Mouse (Mus musculus) kidney, adult 8-10 months (tissue): Measurements from ENCODE around the gene Sgtb.

Experiments used
- DNase-seq, 2 experiments: peaks; one replicate each; pipeline ENCODE4 v3.0.0; 2022

Gene Sgtb

DNA sequence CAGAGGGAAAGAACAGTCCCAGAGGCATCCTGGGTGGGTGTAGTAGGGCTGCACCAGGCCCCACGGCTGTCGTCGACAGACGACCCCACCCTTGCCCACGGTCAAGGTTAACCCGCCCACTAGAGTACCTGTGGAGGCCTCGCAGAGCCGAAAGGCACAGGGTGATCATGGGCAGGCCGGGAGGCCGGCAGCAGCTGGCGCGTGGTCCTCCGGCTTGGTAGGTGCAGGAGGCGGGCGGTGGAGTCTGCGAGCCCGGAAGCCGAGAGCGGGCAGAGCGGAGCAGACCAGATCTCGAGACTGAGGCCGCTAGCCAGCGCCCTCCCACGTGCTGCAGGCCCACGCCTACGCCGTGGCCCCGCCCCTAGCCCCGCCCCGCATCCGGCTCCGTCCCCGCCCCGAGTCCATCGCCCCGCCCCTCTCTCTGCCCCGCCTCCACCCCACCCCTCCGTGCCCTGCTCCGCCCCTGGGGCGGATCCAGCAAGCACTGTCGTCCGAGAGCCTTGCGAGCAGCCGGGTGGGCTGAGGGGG, at the start of gene Sgtb, which contains the start of gene Nln:
TSS of gene Sgtb (plus strand) at position 454 of the 528 bp plus-strand sequence.
TSS of gene Nln (minus strand) at position 327 of the 528 bp plus-strand sequence.
- DNase-seq: peak; percentile 87 to 88

DNA sequence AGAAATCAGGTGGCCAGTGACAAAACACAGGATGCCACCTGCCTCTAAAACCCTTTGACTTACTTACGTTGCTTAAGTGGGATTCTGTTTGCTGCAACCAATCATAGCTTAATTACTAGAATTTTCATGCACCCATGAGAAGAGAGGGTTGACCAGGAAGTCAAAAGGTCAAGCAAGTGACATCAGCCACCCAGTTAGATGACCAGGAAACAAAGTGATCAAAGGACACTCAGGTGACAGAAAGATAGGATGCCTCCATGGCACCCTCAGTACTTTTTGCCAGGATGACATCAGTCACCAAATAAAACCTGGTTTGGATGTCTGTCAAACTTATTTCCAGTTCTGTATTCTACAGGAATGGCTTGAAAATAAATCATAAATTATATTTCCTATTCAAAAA, 49.3 kb upstream of the Sgtb start:
- no peak for DNase-seq

DNA sequence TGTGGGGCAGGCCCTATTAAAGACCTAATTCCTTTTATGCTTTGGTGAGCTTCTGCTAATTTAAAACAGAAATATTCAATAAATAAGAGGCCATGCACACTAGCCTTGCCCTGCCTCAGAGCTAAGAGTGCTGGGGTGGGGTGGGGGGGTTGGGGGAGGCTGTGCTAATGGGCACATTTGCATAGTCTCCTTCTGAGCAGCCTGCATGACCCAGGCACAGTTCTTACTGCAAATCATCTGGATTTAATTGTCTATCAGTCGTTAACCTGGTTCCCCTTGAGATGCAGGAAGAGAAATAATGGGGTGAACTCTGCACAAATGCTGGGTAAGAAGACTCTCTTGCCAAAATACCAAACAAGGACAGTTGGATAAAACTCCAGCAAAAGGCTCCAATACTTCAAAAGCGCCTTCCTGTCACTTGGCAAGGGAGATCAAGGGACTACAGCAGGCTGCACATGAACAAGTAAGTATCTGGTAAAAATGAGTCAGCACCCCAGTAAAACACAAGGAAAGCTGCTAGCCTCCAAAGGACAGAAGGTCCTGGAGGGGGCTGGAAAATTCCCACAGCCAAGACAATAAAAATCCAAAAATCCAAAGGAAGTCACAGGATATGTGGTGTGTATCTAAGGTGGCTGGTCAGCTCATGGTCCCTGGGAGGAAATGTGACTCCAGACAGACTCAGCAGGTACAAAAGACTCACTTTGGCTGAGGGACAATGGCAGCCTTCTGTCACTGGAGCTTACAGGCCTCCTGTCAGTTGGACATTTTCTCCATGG, 47.4 kb upstream of the Sgtb start:
- DNase-seq: no peak

DNA sequence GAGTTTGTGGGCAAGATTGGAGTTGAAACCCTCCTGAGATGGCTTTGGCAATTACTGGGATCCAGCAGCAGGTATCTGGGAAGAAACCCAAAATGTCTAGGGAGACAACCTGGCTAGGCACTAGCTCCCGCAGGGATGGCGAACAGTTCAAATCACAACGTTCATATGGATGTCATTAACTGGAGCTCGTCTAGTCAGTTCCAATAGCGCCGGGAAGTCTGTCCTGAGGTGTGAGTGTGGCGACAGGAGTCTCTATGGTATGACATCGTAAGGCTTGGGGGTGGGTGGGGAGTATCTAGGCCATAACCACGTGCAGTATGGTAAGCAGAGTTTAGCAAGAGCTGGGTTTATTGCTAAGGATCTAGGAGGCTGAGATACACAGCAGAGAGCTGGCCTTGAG, 46.5 kb upstream of the Sgtb start:
- DNase-seq: no peak

DNA sequence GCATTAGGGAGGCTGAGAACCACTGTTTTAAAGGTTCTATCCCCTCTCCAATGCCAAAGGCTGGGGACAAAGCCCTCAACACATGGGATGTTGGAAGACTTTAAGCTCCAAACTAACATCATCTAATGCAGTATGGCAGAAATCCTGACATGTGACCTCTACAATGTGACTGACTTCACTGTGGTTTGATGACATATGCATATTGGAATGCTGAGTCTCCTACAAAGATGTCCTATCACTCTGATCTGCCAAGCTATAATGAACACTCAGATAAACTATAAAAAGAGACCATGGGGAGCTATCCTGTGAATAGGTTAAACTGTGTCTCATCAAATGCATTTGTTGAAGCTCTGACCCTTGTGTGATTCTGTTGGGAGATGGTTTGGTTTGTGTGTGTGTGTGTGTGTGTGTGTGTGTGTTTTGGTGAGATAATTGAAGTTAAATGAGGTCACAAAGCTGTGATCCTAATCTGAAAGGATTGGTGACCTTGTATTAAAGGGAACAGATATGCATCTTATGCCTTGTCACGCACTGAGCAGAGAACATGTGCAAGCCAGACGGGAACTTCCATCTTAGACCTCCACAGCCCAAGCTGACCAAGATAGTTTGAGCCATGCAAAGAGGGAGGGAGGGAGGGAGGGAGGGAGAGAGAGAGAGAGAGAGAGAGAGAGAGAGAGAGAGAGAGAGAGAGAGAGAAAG, 43.7 kb upstream of the Sgtb start:
- no peak for DNase-seq

DNA sequence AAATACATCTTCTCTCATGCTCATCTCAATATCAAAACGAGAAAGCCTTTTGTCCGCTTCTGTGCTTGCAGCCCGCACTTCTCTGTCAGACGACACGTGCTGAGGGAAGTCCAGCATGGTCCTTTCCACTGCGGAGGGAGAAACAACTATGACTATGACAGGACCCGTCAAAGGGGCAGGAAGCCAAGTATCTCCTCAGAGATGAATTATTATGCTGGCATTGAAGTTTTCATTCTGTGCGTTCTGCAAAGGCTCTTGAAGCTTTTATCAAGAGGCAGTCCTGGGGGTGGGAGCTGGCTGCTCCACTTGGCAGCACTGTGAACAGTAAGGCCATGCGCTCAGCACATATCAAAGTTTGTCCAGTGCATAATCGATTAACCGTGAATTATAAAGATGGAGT, 40.3 kb upstream of the Sgtb start:
- no peak for DNase-seq

DNA sequence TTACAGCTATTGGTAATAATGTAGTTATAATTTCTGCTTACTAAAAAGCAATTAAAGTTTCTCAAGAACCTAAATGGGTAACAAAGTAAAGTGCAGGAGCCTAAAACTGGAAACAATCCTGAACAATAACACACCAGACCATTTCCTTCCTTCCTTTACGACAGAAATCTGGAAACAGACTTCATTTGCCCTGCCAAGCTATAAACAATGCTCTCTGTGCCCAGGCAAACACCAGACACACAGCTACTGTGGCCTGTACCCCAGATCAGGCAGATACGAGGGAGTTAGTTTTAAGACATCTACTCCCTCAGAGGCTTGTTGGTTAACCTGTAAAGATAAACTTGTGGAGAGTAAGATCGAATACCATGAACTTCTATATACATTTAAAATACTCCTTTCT, 38.8 kb upstream of the Sgtb start:
- DNase-seq: no peak

DNA sequence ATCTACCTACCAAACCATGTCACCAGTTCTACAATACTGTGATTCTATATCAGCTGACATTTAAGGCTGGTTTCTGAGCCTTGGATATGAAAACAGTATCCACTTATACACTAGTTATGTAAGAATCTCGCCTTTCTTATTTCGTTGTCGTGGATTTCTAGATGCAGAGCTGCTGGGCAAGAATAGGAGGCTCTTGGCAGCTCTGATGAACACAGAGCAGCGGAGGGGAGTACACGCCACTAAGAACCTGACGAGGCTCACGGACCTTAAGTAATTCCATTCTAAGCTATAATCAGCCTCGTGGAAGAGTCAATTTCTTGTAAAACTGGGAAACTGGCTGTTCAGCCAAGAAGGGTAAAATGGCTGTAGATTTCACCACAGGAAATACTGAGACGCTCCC, 37.2 kb upstream of the Sgtb start:
- DNase-seq: no peak

DNA sequence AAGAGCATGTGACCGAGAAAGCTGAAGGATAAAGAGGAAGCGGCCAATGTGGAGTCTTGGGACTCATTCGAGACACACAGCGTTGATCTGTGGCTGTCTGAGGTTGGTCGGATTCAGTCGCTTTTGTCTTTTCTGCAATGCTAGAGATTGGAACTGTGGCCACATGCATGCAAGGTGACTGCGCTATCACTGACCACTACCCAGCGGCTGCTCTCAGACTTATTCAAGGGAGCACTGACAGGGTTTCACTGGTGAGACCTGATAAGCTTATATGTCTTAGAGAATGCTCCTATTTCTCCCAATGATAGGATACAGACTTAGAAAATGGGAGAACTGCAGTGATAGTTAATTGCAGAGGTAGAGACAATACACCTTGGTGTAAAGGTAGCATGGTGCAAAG, 35.3 kb upstream of the Sgtb start:
- no peak for DNase-seq

DNA sequence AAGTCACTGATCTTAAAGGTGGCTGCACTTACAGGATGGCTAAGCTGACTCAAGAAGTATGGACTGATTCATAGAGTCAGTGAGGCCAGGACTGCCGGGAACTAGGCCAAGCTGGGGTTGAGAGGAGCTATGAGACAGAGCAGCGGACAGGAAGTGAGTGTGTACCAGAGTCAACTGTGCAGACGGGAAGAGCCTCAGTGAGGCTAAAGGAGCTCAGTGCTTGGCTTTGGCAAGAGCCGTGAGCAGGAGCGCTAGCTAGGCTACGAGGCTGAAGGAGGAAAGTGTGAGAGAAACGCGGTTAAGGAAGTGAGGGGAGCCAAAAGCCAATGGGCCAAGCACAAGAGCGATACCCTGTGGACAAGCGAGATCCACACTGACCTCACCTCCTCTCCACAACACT, 34.8 kb upstream of the Sgtb start:
- DNase-seq: peak; percentile 32 to 43

DNA sequence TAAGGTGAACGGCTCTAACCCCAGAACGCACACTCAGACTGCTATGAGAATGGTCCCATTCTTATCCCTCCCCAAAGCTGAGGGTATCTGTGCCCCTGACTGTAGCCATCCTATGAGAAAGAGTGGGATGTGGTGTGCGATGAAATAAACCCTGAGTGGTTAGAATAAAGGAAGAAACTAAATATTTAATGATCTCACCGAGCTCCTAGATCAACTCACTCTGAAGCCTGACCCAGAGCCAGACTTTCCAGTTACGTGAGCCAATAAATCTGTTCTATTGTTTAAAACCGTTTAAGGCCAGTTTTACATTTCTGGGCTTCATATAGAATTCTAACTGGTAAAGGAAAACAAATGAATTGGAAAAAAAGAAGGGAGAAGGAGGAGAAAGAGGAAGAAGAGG, 32.5 kb upstream of the Sgtb start:
- no peak for DNase-seq

DNA sequence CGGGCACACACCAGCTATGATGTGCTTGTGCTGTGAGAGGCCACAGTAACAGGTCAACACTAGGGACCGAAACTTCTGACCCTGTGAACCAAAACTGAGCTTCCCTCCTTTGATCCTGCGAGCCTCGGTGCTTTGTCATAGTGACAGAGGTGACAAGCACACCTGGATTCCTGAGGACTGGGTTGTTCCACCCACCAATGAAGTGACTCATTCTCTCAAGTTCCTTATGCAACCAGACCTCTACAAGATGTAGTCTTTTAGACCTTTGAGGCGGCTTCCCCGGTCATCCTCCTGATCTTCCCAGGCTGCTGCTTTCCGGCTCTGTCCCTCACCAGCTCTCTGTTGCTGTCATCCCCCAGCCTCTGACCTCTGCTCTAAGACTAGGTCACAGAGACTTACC, 27.0 kb upstream of the Sgtb start:
- no peak for DNase-seq

DNA sequence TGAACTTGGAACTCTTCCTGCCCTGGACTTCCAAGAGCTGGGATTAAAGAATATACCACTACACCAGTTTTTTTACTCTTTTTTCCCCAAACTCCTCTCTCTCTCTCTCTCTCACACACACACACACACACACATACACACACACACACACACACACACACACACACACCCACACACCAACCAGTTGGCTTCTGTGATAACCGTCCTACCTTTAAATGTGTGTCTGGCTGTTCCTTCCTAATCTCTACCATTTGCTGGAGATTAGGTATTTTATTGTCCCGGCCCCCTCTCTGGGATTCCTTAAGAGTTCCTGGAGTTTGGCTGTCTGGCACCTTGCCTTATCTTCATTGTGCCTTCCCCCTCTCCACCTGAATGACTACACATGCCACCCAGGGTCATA, 24.9 kb upstream of the Sgtb start:
- DNase-seq: no peak

DNA sequence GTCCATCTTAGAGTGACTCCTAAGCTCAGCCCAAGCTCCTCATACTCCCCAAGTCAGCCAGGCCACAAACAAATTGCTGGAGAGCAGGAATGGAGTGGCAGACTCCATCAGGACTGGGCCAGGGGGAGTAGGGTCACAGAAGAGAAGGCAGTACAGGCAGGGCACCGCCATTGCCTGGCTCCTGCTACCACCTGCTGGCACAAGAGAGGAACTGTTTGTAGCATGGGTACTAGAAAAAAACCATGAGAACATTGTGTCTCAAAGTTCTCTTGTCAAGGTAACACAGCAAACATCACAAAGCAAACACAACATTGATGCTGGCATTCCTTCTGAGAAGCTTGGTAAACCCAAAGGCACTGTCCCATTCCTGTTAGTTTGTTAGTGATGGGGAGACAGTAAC, 20.2 kb upstream of the Sgtb start:
- peak in 1 of 2 experiments; percentile 28 for DNase-seq

DNA sequence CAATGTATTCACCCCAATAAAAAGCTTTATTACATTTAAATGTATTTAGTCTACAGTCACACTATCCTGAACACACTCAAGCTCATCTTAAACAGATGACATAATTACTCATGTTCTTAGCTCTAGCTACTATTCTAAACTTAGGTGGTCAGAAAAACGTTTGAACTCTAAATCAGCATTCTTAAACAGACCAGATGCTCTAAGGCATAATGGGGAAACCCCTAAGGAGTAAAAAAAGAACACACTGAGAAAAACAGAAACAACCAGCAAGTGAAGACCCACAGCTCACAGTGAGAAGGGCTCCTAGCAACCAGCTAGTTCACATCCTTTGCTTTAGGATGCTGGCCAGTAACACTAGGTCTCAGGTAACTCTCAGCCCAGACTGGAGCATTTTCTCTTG, 17.8 kb upstream of the Sgtb start:
- no peak for DNase-seq

DNA sequence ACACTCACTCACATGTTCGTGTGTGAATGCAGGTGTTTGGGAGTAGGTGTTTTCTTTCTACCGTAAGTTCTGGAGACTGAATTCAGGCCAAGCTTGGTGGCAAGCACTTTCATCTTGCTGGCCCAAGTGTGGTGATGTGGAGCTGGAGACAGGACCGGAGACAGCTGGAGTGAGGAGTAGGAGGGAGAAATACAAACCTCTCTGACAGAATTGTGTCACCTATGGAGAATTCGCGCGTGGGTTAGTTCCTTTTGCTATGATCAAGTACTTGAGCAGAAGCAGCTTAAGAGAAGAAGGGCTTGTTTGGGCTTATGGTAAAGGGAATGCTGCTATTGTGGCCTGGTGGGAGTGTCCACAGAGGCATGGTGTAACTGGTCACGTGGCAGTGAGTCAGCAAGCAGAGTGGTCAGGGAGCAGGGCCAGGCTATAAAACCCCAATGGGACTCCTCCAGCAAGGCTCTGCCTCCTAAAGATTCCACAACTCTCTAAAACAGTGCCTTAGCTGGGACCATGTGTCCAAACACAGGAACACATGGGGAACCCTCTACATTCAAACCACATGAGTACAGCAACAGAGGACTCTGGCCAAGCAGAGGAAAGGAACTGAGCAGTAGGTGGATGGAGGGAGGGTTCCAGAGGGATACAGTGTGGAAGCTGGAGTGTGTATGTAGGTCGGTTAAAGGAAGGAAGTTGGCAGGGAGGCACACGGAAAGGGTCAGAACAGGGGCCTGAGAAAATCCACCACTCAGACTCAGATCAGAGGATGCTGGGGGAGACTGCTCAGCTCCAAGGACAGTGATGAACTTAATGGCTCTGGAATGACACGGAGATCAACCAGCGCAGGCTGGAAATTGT, 14.8 kb upstream of the Sgtb start:
- DNase-seq: no peak

DNA sequence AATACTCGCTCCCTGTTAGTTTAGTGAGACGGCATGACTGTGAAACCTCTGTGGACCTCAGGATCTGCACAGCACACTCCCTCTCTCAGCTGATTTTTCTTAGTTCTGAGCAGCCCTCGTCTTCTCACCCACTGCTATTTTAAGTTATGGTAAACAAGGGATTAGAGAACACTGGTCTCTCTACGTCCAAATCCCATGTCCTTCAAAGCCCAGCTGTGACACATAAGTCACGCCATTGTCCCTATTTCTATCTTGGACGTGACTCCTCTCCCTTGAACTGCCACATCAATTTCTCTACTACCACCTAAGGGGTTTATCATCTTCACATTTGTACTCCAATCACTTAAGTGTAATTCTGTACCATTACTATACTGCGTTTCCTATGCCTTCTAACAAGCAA, 13.6 kb upstream of the Sgtb start:
- DNase-seq: no peak

DNA sequence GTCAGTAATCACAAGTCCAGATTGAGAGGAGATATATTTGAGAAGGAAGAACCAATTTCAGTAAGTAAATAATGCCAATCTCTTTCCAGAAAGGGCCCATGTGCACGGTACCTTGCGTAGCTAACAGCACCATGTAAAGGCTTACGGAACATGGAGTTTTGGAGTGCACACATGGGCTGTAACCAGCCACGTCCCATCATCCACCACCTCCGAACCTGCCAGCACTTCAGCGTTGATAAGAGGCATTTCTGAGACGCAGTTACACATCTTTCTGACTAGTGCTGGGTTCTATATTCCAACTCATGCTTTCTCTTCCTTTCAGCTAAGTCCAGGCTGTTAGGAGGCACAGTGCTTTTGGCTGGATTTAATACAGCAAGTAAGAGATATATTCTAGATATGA, 12.4 kb upstream of the Sgtb start:
- DNase-seq: no peak

DNA sequence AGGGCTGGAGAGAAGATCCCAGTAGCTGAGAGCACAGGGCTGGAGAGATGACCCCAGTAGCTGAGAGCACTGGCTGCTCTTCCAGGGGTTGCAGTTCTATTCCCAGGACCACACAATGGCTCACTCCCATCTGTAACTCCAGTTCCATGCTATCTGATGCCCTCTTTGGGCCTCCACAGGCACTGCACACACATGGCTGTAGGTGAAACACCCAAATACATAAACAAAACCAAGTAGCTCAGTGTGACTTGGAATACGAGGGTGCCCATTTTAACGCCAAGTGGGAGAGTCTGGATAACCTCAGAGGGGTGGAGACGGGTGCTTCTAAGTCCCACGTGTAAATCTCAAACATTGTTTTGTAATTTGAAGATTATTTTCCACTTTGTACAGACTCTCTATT, 9.1 kb upstream of the Sgtb start:
- DNase-seq: no peak

DNA sequence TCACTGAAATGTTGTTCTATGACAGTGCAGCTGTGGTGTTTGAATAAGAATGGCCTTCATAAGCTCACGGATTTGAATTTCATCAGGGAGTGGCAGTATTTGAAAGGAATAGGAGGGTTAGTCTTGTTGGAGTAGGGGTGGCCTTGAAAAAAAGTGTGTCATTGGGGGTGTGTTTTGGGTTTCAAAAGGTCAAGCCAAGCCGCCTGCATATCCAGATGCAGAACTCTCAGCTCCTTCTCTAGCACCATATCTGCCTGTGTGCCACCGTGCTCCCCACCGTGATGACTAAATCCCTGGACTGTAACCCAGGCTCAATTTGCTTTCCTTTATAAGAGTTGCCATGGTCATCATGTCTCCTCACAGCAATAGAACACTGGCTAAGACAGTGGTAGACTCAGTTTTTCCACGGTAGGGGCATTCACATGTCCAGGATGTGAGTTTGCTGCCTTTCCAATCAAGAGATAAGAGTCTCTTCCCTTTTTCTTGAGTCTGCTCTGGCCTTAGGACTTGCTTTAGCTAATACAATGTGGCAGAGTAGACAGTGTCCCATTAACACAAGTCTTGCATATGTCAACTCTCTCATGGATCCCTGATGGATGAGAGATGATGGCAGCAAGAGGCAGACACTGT, 7.8 kb upstream of the Sgtb start:
- no peak for DNase-seq

DNA sequence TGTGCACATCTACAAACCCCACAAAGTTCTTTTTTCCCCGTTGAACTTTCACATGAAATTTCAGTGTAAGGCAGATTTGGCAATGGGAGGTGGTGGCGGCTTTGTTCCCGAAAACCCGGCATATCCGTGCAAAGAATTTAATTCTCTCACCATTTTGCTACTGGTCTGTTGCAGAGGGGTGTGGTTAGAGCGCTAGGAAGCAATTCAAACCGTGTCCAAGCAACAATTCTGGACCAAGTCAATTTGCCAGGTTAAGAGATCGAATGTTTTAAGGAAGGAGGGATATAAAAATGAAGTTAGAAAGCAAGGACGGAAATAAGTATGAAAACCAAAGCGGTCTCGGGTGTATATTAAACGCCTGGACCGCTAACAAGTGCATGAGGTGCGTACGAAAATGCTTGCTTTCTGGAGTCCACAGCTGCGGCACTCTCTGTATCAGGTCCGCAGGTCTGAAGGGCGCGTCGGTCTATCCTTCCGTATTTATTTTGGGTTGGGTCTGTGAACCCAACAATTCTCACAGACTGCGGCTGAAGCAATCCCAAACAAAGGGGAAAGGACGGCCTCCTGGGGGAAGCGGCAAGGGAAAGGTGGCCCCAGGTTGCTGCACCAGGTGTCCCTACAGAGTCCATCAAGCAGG, 772 bp upstream of the Sgtb start:
- DNase-seq: peak in 1 of 2 experiments; percentile 8

DNA sequence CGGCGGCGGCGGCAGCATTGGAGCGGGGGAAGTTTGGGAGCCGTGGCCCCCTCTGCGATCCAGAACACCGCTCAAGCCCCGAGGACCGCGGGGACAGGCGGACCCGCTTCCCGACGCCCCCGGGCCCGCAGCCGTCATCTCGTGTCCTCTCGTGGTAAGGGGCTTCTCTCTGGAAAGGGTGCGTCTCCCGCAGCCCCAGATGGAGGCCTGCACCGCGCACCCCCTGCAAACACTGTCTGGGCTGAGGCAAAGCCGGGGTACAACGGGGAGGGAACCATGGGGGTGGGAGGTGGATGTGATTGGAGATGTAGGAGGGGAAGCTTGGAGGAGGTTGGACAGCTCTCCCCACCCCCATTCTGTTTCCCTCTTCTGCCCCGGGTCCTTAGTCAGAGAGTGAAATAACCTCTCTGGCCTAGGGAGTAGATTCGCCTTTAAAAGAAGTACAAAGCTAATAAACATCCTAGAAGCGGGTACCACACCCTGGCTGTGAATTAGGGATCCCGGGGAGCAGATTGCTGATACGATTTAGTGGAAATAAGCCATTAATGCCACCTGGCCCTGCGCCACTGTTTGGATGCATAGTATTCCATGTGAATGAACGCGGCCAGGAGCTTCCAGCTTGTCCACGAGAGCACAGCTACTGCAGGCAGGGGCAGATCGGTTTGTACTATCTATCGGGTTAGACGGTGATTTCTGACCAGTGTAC, 428 bp downstream of the Sgtb start:
- DNase-seq: peak; percentile 45 to 61
